Mouse (Mus musculus): ENCODE measurements around the gene C2cd5. TPM values are rescaled to one million over a fixed set of nuclear protein-coding genes. Genes with fewer than 3 reads are reported as not detected.
"Not testable (repeated sequence)": the region's sequence is repeated elsewhere in the genome, so short reads cannot be mapped to it uniquely, and the experiment has no call there.

C2cd5 gene
- polyA plus RNA-seq, 1 experiment from 2014 or later: 7.9 TPM

DNA sequence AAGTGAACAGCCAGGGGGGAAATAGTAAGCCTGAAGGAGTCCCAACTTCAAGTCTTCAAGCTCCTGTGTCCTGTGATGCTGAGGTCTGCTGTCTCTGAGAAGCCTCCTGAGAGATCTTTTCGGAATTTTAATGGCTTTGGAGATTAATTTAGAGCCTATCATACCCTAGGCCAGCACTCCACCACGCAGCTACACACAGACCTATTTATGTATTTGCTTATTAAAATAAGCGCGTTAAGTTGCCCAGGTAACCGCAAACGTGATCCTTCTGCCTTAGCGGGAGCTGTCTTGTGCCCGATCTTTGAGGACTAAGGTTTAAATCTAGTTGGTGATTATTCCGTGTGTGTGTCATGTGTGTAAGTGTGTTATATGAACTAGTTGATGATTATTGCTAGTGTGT, 43.4 kb upstream of the C2cd5 start:
- H3K9ac ChIP-seq (replicated peaks): no peak overlapping the region
- no peak overlapping the region for H3K4me2 ChIP-seq (ENCODE audit: low read depth, low read length)
- H3K4me3 ChIP-seq (ENCODE audit: low read depth, low read length): no peak overlapping the region
- no peak overlapping the region for H3K27ac ChIP-seq (ENCODE audit: low read depth)
- 81% methylated on average over 9 of the region's 9 CpGs for WGBS (ENCODE audit: insufficient replicate concordance)
- ATAC-seq (no peak), DNase-seq (no peak)
- H3K4me1 ChIP-seq (ENCODE audit: insufficient read depth): peaks cover 8% of the 10 kb centered on the region; the same call in 1 of the 2 replicates
- no peaks in the 10 kb centered on the region for H3K27me3 ChIP-seq (ENCODE audit: insufficient read depth, low read length)
- no peaks in the 10 kb centered on the region for H3K36me3 ChIP-seq (replicated peaks; ENCODE audit: insufficient read depth, low read length)
- H3K9me3 ChIP-seq (ENCODE audit: low read length): no peaks in the 10 kb centered on the region
- TF ChIP-seq EP300 (IDR thresholded peaks at IDR 0.05; ENCODE audit: low read depth) (no peak), CTCF (IDR thresholded peaks at IDR 0.05; ENCODE audit: low read depth) (no peak)

DNA sequence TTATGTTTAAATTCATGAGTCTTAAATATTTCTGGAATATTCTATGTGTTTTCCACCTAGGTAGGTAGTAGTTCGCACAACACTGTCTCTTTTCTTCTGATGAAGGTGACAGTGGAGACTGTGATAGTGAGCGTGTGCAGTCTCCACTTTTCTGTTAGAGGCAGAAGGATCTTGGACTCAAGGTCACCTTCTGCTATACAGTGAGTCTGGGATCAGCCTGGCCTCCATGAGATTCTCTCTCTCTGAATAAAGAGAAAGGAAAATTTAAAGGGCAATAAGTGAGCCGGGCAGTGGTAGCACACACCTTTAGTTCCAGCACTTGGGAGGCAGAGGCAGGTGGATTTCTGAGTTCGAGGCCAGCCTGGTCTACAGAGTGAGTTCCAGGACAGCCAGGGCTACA, 42.9 kb upstream of the C2cd5 start:
- Histone ChIP-seq H3K27ac (ENCODE audit: low read depth) (no peak overlapping the region), H3K4me2 (ENCODE audit: low read depth, low read length) (no peak overlapping the region), H3K9ac (replicated peaks) (no peak overlapping the region), H3K36me3 (replicated peaks; ENCODE audit: insufficient read depth, low read length) (no peaks in the 10 kb centered on the region), H3K27me3 (ENCODE audit: insufficient read depth, low read length) (no peaks in the 10 kb centered on the region), H3K9me3 (ENCODE audit: low read length) (no peaks in the 10 kb centered on the region), H3K4me1 (ENCODE audit: insufficient read depth) (peaks cover 8% of the 10 kb centered on the region; the same call in 1 of the 2 replicates), H3K4me3 (ENCODE audit: low read depth, low read length) (no peak overlapping the region)
- ATAC-seq: no peak
- DNase-seq: no peak
- TF ChIP-seq CTCF (IDR thresholded peaks at IDR 0.05; ENCODE audit: low read depth): no peak
- TF ChIP-seq EP300 (IDR thresholded peaks at IDR 0.05; ENCODE audit: low read depth): no peak
- WGBS (ENCODE audit: insufficient replicate concordance): 80% methylated on average over 4 of the region's 4 CpGs

DNA sequence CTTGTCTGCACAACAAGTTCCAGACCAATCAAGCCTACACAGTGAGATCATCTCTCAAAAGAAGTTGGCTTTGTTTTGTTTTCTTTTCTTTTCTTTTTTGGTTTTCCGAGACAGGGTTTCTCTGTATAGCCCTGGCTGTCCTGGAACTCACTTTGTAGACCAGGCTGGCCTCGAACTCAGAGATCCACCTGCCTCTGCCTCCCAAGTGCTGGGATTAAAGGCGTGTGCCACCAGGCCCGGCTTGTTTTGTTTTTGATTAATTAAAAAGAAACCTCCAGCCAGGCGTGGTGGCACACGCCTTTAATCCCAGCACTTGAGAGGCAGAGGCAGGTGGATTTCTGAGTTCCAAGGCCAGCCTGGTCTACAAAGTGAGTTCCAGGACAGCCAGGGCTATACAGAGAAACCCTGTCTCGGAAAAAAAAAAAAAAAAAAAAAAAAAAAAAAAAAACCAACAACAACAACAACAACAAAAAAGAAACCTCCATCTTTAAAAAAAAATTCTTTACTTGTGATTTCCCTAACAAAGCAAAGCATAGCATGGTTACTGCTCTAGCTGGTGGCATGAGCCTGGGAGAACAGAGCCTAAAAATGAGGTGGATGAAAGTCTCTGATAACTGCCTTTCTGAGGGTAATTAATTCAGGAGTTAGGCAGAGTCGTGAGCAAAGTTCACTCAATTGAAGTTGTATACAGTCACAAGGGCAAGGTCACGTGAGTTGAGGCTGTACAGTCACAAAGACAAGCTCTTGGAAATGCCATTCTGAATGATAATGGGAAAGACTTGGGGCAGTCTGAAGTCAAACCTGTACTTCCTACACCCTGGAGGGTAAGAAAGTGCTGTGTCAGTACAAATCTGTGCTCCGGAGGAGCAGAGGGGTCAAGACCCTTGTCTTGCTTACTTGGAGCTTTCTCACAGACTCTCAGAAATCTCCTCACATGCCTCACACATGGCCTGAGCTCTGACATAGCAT, 42.0 kb upstream of the C2cd5 start:
- not testable (repeated sequence) for DNase-seq; ATAC-seq; H3K4me1 ChIP-seq (ENCODE audit: insufficient read depth); H3K9me3 ChIP-seq (ENCODE audit: low read length); H3K4me3 ChIP-seq (ENCODE audit: low read depth, low read length); H3K9ac ChIP-seq (replicated peaks); H3K36me3 ChIP-seq (replicated peaks; ENCODE audit: insufficient read depth, low read length); H3K27ac ChIP-seq (ENCODE audit: low read depth); H3K4me2 ChIP-seq (ENCODE audit: low read depth, low read length); H3K27me3 ChIP-seq (ENCODE audit: insufficient read depth, low read length)
- 69% methylated on average over 9 of the region's 10 CpGs for WGBS (ENCODE audit: insufficient replicate concordance)

DNA sequence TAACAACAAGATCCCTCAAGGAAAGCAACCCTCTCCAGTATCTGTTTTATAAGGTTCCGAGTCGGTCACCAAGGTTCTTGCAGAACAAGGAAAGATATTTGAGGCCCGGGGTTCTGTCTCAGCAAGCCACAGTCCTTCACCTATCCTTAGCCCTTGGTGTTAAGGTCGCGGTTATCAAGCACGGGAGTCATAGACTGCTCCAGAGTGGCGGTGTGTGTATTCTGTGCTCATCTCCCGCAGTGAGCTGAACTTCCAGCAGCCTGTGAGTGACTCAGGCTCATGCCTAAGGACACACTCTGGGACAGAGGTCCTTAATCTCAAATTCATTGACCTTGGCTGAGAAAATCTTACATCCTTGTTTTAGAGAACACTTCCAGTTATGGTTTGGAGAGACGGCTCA, 40.9 kb upstream of the C2cd5 start:
- H3K4me3 ChIP-seq (ENCODE audit: low read depth, low read length): no peak overlapping the region
- no peak for ATAC-seq
- no peak overlapping the region for H3K27ac ChIP-seq (ENCODE audit: low read depth)
- no peaks in the 10 kb centered on the region for H3K9me3 ChIP-seq (ENCODE audit: low read length)
- DNase-seq: no peak
- H3K36me3 ChIP-seq (replicated peaks; ENCODE audit: insufficient read depth, low read length): no peaks in the 10 kb centered on the region
- no peak overlapping the region for H3K9ac ChIP-seq (replicated peaks)
- H3K27me3 ChIP-seq (ENCODE audit: insufficient read depth, low read length): no peaks in the 10 kb centered on the region
- 77% methylated on average over 9 of the region's 9 CpGs for WGBS (ENCODE audit: insufficient replicate concordance)
- no peak for TF ChIP-seq CTCF (IDR thresholded peaks at IDR 0.05; ENCODE audit: low read depth)
- no peak for TF ChIP-seq EP300 (IDR thresholded peaks at IDR 0.05; ENCODE audit: low read depth)
- H3K4me2 ChIP-seq (ENCODE audit: low read depth, low read length): no peak overlapping the region
- H3K4me1 ChIP-seq (ENCODE audit: insufficient read depth): peaks cover 8% of the 10 kb centered on the region; the same call in 1 of the 2 replicates

DNA sequence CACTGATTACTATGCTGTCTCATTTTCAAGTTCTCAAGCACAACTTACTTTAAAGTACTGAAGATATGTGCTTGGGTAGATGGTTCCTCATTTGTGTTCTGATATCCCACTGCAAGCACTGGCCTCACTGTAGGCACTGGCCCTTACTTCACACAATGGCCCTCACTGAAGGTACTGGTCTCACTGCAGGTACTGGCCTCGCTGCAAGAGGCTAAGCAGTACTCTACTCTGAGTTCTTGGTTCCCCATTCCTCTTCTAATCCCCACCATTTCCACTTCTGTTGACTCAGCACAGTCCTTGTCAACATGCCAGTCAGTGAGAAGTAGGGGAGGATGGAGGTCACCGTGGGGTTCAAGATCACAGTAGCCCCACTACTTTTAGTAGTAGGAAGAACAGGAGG, 39.5 kb upstream of the C2cd5 start:
- H3K4me3 ChIP-seq (ENCODE audit: low read depth, low read length): no peak overlapping the region
- TF ChIP-seq CTCF (IDR thresholded peaks at IDR 0.05; ENCODE audit: low read depth) (no peak), EP300 (IDR thresholded peaks at IDR 0.05; ENCODE audit: low read depth) (no peak)
- 73% methylated on average over 2 of the region's 2 CpGs for WGBS (ENCODE audit: insufficient replicate concordance)
- H3K27me3 ChIP-seq (ENCODE audit: insufficient read depth, low read length): no peaks in the 10 kb centered on the region
- no peaks in the 10 kb centered on the region for H3K9me3 ChIP-seq (ENCODE audit: low read length)
- H3K27ac ChIP-seq (ENCODE audit: low read depth): no peak overlapping the region
- no peak overlapping the region for H3K4me2 ChIP-seq (ENCODE audit: low read depth, low read length)
- no peak for DNase-seq
- H3K9ac ChIP-seq (replicated peaks): no peak overlapping the region
- H3K36me3 ChIP-seq (replicated peaks; ENCODE audit: insufficient read depth, low read length): no peaks in the 10 kb centered on the region
- ATAC-seq: 0 out of 2 replicates have a peak, but pooled peaks have one; percentile 12
- H3K4me1 ChIP-seq (ENCODE audit: insufficient read depth): 0 out of 2 replicates have a peak, but pooled peaks cover 3% of the 10 kb centered on the region

DNA sequence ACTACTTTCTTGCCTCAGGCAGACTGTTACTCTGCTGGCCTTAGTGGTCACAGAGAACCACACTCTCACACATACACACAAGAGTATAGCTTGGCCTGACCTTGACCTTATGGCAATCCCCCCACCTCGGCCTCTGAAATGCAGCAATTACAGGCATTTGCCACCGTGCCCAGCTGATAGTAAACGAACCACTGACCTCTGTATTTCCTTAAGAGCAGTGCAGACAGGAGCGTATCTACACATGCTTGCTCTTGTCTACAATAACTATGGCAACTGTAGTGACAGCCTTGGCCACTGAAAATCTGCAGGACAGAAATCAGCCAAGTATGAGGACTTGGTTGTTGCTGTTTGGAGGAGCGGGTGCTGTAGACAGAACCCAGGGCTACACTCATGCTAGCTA, 37.4 kb upstream of the C2cd5 start:
- H3K9me3 ChIP-seq (ENCODE audit: low read length): no peaks in the 10 kb centered on the region

More for the DNA sequence above, 37.4 kb upstream of the C2cd5 start:
- WGBS (ENCODE audit: insufficient replicate concordance): 68% methylated on average over 5 of the region's 5 CpGs
- Histone ChIP-seq H3K9ac (replicated peaks) (no peak overlapping the region), H3K36me3 (replicated peaks; ENCODE audit: insufficient read depth, low read length) (no peaks in the 10 kb centered on the region), H3K4me1 (ENCODE audit: insufficient read depth) (no peaks in the 10 kb centered on the region), H3K4me2 (ENCODE audit: low read depth, low read length) (no peak overlapping the region), H3K27ac (ENCODE audit: low read depth) (no peak overlapping the region), H3K27me3 (ENCODE audit: insufficient read depth, low read length) (no peaks in the 10 kb centered on the region), H3K4me3 (ENCODE audit: low read depth, low read length) (no peak overlapping the region)
- ATAC-seq: no peak
- TF ChIP-seq EP300 (IDR thresholded peaks at IDR 0.05; ENCODE audit: low read depth) (no peak), CTCF (IDR thresholded peaks at IDR 0.05; ENCODE audit: low read depth) (no peak)
- DNase-seq: no peak

Measured in liver, postnatal 0 days (tissue).